Mouse (Mus musculus) fibroblast of lung, adult 2 months (primary cell): ENCODE measurements around the gene Plekhh2.

Experiments
- DNase-seq: peaks from one replicate; pipeline ENCODE4 v3.0.0-alpha.2; 2011; ENCODE audit warnings: low read depth

Gene Plekhh2

GRCm38 (mm10) chr17:84511682-84512515 lies at the start of gene Plekhh2:
TSS of gene Plekhh2 (plus strand) at chr17:84511895.
- no peak for DNase-seq

- peak; percentile 95 for DNase-seq
Observed at GRCm38 (mm10) chr17:84465753-84466608, 45.7 kb upstream of the Plekhh2 start, which contains the start of gene Thada. TSS of gene Thada (minus strand) at chr17:84466205.

- DNase-seq, result no peak
Observed at GRCm38 (mm10) chr17:84474312-84474711, 37.4 kb upstream of the Plekhh2 start.

- DNase-seq, result no peak
Observed at GRCm38 (mm10) chr17:84477176-84477575, 34.5 kb upstream of the Plekhh2 start.

- DNase-seq, result no peak
Observed at GRCm38 (mm10) chr17:84478276-84478675, 33.4 kb upstream of the Plekhh2 start.

GRCm38 (mm10) chr17:84480464-84481355 lies 31.0 kb upstream of the Plekhh2 start:
- DNase-seq, result no peak

- no peak for DNase-seq
Observed at GRCm38 (mm10) chr17:84482831-84483230, 28.9 kb upstream of the Plekhh2 start.

- no peak for DNase-seq
Observed at GRCm38 (mm10) chr17:84483673-84484320, 27.9 kb upstream of the Plekhh2 start.

GRCm38 (mm10) chr17:84487415-84487814 lies 24.3 kb upstream of the Plekhh2 start:
- DNase-seq, result no peak

GRCm38 (mm10) chr17:84492255-84492880 lies 19.3 kb upstream of the Plekhh2 start:
- no peak for DNase-seq

GRCm38 (mm10) chr17:84497026-84497425 lies 14.7 kb upstream of the Plekhh2 start:
- no peak for DNase-seq

GRCm38 (mm10) chr17:84497559-84497958 lies 14.1 kb upstream of the Plekhh2 start:
- DNase-seq, result no peak

- peak; percentile 56 for DNase-seq
Observed at GRCm38 (mm10) chr17:84497972-84498604, 13.6 kb upstream of the Plekhh2 start.

- peak; percentile 39 for DNase-seq
Observed at GRCm38 (mm10) chr17:84498639-84499038, 13.1 kb upstream of the Plekhh2 start.

- no peak for DNase-seq
Observed at GRCm38 (mm10) chr17:84502341-84502740, 9.4 kb upstream of the Plekhh2 start.

- no peak for DNase-seq
Observed at GRCm38 (mm10) chr17:84505922-84506321, 5.8 kb upstream of the Plekhh2 start.

- DNase-seq, result no peak
Observed at GRCm38 (mm10) chr17:84508736-84509135, 3.0 kb upstream of the Plekhh2 start.

- no peak for DNase-seq
Observed at GRCm38 (mm10) chr17:84509176-84509575, 2.5 kb upstream of the Plekhh2 start.

GRCm38 (mm10) chr17:84510355-84510754 lies 1.3 kb upstream of the Plekhh2 start:
- DNase-seq, result peak; percentile 96

- DNase-seq, result no peak
Observed at GRCm38 (mm10) chr17:84510961-84511639, 595 bp upstream of the Plekhh2 start.
